ENCODE assay signal across 25 mouse cellular contexts in genomic region chr7:66935041-66935440, GRCm38 (mm10).
A peak's percentile ranks its signal among the peaks of the same experiment; 100 is the strongest.
DNase-seq lines count a peak whose midpoint lies in the region; ATAC-seq and TF ChIP-seq lines count a peak whose summit lies in the region.
"Had no signal": no experiment of that assay in that cellular context is flagged by ENCODE, and none has a peak within 500 bp of the region (broad histone marks: within the 10 kb centered on the region; RNA-seq: fewer than 3 reads in every experiment).

No protein-coding gene starts in this region.

- ATAC-seq in kidney, embryonic 14.5 days (ENCODE audit: low FRiP score, low TSS enrichment), result no peak
- no peak for ATAC-seq in neural tube, embryonic 13.5 days (ENCODE audit: low read depth)
- ATAC-seq: forebrain, embryonic 14.5 days; forebrain, postnatal 0 days; hindbrain, postnatal 0 days; inflammation-experienced regulatory T-cells, adult 6 months; Patski had no signal

- H3K27ac ChIP-seq in kidney, adult 2 months (ENCODE audit: insufficient read depth, low read depth, low read length), result no peak overlapping the region
- H3K27ac ChIP-seq in kidney, embryonic 14.5 days (ENCODE audit: low read depth, low read length), result no peak overlapping the region
- peak overlapping the region; percentile 64 for H3K27ac ChIP-seq in neural tube, embryonic 13.5 days (replicated peaks)
- H3K27ac ChIP-seq: forebrain, embryonic 10.5 days; hindbrain, postnatal 0 days had no signal

- no peak for TF ChIP-seq POLR2A in kidney, adult 2 months (IDR thresholded peaks at IDR 0.05; ENCODE audit: low read depth, low read length)

- no peak for TF ChIP-seq CTCF in kidney, adult 2 months (conservative IDR thresholded peaks at IDR 0.05; ENCODE audit: insufficient read depth, insufficient read length, low read depth, low read length)

- H3K9me3 ChIP-seq in kidney, embryonic 14.5 days (ENCODE audit: control insufficient read depth, low read length), result no peaks in the 10 kb centered on the region
- H3K9me3 ChIP-seq in neural tube, embryonic 13.5 days, result no peaks in the 10 kb centered on the region
- H3K9me3 ChIP-seq: forebrain, embryonic 10.5 days had no signal

- peak; percentile 70 for DNase-seq in heart, adult 11 months
- no peak for DNase-seq in heart, adult 9 months (ENCODE audit: low spot score in 2 of 2)
- peak; percentile 3 for DNase-seq in kidney, adult 2 months
- DNase-seq in neural tube, embryonic 10.5 days (ENCODE audit: extremely low spot score, low spot score), result no peak
- DNase-seq in thymus, postnatal 14 days, result no peak
- DNase-seq: adrenal gland, postnatal 10 days; adrenal gland, postnatal 36 days; B cell, adult 2 months; cerebellum, adult 18-20 months; cerebellum, adult 9-10 months; cerebellum, postnatal 14 days; forebrain, postnatal 0 days; gastrocnemius, postnatal 36 days; heart, postnatal 10 days; heart, postnatal 4 days had no signal

- no peaks in the 10 kb centered on the region for H3K27me3 ChIP-seq in kidney, adult 2 months (replicated peaks; ENCODE audit: control insufficient read depth, insufficient read depth, low read length)
- H3K27me3 ChIP-seq in kidney, embryonic 14.5 days (ENCODE audit: control insufficient read depth, insufficient read depth, low read length), result no peaks in the 10 kb centered on the region
- no peaks in the 10 kb centered on the region for H3K27me3 ChIP-seq in neural tube, embryonic 13.5 days
- H3K27me3 ChIP-seq: Patski had no signal

- H3K4me1 ChIP-seq in kidney, adult 2 months (ENCODE audit: control insufficient read depth, insufficient read depth, low read length), result no peaks in the 10 kb centered on the region
- no peaks in the 10 kb centered on the region; the same call in 1 of the 2 replicates for H3K4me1 ChIP-seq in kidney, embryonic 14.5 days (ENCODE audit: control insufficient read depth, insufficient read depth, low read length)
- H3K4me1 ChIP-seq in neural tube, embryonic 13.5 days (replicated peaks), result peaks cover 36% of the 10 kb centered on the region

- H3K36me3 ChIP-seq in kidney, adult 2 months (ENCODE audit: control insufficient read depth, insufficient read depth, low read length), result no peaks in the 10 kb centered on the region
- no peaks in the 10 kb centered on the region for H3K36me3 ChIP-seq in kidney, embryonic 14.5 days (ENCODE audit: control insufficient read depth, insufficient read depth, low read length)
- H3K36me3 ChIP-seq in neural tube, embryonic 13.5 days, result no peaks in the 10 kb centered on the region
- H3K36me3 ChIP-seq: forebrain, embryonic 10.5 days; G1E had no signal

- no peak overlapping the region for H3K4me3 ChIP-seq in kidney, adult 2 months (ENCODE audit: insufficient read depth, low read depth, low read length)
- no peak overlapping the region for H3K4me3 ChIP-seq in kidney, embryonic 14.5 days (ENCODE audit: low read length)
- H3K4me3 ChIP-seq in neural tube, embryonic 13.5 days, result no peak overlapping the region
- H3K4me3 ChIP-seq: forebrain, embryonic 10.5 days had no signal

- no peak overlapping the region for H3K4me2 ChIP-seq in kidney, embryonic 14.5 days (replicated peaks; ENCODE audit: low read depth, low read length)
- no peak overlapping the region for H3K4me2 ChIP-seq in neural tube, embryonic 13.5 days
- H3K4me2 ChIP-seq: heart, embryonic 11.5 days; hindbrain, embryonic 14.5 days had no signal

- H3K9ac ChIP-seq in kidney, embryonic 14.5 days (ENCODE audit: low read depth, low read length), result no peak overlapping the region
- H3K9ac ChIP-seq in neural tube, embryonic 13.5 days, result no peak overlapping the region
- H3K9ac ChIP-seq: forebrain, postnatal 0 days; hindbrain, embryonic 14.5 days had no signal

- 82% methylated on average over 6 of the region's 6 CpGs for WGBS in kidney, adult 2 months
- WGBS in kidney, embryonic 14.5 days, result 88% methylated on average over 6 of the region's 6 CpGs
- WGBS in neural tube, embryonic 13.5 days, result 92% methylated on average over 6 of the region's 6 CpGs

Comparison
In these comparisons a context has a peak if more than half of its experiments do, and no peak if none do; other contexts are left out.
1. DNase-seq: peak in heart, adult 11 months (single experiment) and kidney, adult 2 months (single experiment); none in heart, adult 9 months (0 of 2), neural tube, embryonic 10.5 days (single experiment) and thymus, postnatal 14 days (single experiment).